Mouse (Mus musculus): ENCODE results near the gene Gm21981. TPM values are rescaled to one million over a fixed set of nuclear protein-coding genes. Genes with fewer than 3 reads are reported as not detected.

The Gm21981 gene
- 1 to 10 TPM; 2.9 to 4.5 TPM for total RNA-seq (2021)

GRCm38 (mm10) chr17:47694442-47694502 lies at the start of gene Gm21981:
Gene Gm21981 (minus strand): TSS chr17:47694455.
- no peak for DNase-seq (ENCODE audit: extremely low spot score in 1 of 2, low spot score in 1 of 2)

GRCm38 (mm10) chr17:47742991-47743734 lies 48.9 kb upstream of the Gm21981 start:
- DNase-seq (ENCODE audit: extremely low spot score in 1 of 2, low spot score in 1 of 2): no peak

DNA sequence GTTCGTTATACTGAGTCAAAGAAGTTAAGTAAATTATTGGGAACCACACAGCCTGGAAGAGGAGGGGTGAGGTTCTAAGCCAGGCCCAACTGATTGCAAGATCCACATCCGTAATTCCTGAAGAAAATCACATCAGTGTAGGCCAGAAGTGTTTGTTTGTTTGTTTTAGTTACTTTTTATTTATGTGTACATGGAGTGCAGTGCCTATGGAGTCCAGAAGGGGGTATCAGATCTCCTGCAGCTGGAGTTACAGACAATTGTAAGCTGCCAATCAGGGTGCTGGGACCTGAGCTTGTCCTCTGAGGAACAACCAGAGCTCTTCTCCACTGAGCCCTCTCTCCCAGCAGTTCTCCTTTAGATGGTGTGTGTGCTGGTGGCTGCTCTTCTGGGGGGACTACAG lies 45.9 kb upstream of the Gm21981 start:
- DNase-seq (ENCODE audit: extremely low spot score in 1 of 2, low spot score in 1 of 2): no peak

DNA sequence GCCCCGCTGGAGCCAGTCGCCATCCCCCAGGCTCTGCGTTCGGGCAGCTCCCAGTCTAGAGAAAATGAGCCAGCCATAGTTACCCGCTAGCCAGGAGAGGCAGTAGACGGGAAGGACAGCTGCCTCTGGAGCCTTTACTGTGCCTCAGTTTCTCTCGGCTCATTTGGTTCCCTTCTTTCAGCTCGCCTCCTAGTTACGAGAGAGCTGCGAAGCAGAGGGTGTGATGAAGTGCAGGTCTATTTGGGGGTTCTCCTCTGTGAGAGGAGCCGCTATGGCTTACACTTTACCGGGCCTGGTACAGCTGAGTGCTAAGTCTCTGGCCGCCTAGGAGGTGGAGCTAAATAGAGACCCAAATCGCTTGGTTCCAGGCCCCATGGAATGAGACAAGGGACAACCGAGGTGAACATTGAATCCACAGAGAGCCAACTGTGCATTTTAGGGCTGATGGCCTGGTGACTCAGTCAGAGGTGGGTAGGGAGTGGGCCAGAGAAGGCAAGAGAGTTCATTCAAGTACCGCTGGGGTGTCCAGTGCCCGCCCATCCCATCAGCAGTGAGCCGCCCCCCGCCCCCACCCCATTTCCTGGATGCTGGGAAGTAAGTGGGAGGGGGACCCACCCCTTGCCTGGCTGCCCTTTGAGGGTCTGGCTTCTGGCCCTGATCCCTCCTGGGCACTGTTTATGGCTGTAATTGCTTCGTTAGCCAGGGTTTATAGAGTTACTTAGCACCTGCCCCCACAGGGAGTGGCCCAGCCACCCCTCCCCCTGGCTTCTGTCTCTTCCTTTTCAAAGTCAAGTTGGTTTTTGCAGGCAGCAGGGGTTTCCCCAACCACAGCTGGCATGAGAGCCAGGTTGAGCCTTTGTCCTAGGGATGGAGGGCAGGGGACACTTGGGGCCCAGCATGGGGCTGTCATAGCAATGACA lies 44.9 kb upstream of the Gm21981 start:
- DNase-seq (ENCODE audit: extremely low spot score in 1 of 2, low spot score in 1 of 2): no peak

- no peak for DNase-seq (ENCODE audit: extremely low spot score in 1 of 2, low spot score in 1 of 2)
Measured at GRCm38 (mm10) chr17:47738066-47738878, 44.0 kb upstream of the Gm21981 start.

DNA sequence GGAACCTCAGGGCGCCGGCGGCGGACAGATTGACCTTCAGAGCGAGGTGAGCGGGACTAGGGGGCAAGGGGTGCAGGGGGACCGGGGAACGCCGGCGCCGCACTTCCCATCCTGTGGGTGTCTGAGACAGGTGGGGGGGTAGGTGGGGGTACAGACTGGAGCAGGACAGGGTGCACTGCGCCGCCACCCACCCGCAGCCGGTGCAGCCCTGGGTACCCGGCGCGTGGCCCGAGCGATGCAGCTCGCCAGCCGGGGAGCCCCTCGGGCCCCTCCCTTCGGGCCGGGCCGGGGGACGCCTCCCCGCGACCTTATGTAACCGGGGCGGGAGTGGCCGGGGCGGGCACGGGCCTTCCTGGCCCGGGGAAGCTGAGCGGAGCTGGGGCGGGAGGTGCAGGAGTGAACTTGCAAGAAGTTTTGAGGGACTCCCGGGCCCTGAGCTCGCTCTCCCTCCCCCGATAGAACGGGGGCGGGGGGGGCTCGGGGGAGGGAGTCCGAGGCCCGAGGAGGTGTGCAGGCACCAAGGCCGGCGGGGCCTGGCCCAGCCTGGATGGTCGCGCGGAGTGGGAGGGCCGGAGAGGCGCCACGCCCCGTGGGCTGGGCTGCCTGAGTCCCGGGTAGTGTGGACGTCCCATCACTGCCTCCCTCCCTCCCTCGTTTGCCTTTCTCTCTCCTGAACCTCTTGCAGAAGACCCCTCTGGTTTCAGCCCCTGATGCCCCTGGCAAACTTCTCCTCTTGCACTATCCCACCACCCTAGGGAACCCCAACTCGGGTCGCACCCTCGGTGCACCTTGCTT lies 43.2 kb upstream of the Gm21981 start:
- DNase-seq (ENCODE audit: extremely low spot score in 1 of 2, low spot score in 1 of 2): peak; percentile 54 to 55

GRCm38 (mm10) chr17:47736856-47737255 lies 42.6 kb upstream of the Gm21981 start, which contains the start of gene Tfeb:
Gene Tfeb (plus strand): TSS chr17:47737030.
- DNase-seq (ENCODE audit: extremely low spot score in 1 of 2, low spot score in 1 of 2): peak; percentile 99

DNA sequence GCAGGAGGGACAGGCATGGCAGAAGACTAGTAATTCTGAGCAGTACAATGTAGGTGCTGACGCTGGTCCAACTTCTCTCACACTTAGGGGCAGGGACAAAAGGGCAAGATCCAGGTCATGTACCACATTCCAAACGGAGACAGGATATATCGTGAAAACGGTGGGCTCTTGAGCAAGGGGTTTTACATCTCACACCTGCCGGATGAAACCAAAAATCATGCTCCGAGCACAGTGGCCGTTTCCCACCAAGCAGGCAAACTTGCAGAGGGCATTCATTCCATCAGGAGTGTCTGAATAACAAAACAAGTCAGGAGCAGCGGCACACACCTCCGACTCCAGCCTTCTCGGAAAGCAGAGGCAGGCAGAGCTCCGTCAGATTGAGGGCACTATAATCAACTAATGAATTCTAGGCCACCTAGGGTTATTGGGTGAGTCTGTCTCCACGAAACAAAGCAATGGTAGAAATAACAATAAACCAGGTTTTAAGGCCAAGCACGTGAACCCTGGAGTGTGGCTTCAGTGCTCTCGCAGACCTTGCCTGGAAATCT lies 41.4 kb upstream of the Gm21981 start:
- no peak for DNase-seq (ENCODE audit: extremely low spot score in 1 of 2, low spot score in 1 of 2)

DNA sequence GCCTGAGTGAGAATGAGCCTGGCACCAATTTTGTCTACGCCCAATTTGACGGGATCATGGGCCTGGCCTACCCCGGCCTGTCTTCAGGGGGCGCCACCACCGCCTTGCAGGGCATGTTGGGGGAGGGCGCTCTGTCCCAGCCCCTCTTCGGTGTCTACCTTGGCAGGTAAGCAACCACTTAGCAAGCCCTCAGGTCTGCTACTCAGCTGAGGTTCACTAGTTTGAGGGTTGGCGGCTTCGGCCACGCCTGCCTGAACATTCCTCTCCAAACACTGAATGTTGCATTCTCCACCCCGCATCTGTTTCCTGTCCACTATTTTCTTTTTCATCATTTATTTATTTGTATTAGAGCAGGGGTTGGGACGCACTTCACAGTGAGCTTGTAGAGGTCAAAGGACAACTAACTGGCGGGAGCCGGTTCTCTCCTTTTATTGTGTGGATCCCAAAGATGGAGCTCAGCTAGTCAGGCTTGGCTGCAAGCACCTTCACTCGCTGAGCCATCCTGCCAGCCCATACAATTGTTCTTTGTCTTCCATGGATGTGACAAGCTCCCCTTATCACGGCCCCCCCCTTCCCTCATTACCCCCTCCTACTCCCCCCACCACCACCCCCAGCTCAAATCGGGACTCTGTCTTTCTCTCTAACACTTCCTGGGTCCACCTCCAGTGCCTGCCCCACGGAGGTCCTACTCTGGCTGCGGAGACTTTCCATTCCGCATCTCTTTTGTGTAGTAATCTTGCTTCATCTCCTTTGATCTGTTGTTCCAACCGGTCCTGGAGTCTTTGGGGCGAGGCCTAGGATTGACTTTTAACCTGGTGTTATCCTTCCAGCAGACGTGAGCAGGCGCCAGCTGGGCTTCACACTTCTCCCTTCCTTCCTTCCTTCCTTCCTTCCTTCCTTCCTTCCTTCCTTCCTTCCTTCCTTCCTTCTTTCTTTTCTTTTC lies 36.6 kb upstream of the Gm21981 start:
- no peak for DNase-seq (ENCODE audit: extremely low spot score in 1 of 2, low spot score in 1 of 2)

- DNase-seq (ENCODE audit: extremely low spot score in 1 of 2, low spot score in 1 of 2): no peak
Measured at GRCm38 (mm10) chr17:47726566-47726965, 32.3 kb upstream of the Gm21981 start, which contains the start of gene Pgc. Gene Pgc (plus strand): TSS chr17:47726842.

GRCm38 (mm10) chr17:47721183-47721582 lies 26.9 kb upstream of the Gm21981 start:
- DNase-seq (ENCODE audit: extremely low spot score in 1 of 2, low spot score in 1 of 2): no peak

- no peak for DNase-seq (ENCODE audit: extremely low spot score in 1 of 2, low spot score in 1 of 2)
Measured at GRCm38 (mm10) chr17:47715037-47715436, 20.8 kb upstream of the Gm21981 start.

DNA sequence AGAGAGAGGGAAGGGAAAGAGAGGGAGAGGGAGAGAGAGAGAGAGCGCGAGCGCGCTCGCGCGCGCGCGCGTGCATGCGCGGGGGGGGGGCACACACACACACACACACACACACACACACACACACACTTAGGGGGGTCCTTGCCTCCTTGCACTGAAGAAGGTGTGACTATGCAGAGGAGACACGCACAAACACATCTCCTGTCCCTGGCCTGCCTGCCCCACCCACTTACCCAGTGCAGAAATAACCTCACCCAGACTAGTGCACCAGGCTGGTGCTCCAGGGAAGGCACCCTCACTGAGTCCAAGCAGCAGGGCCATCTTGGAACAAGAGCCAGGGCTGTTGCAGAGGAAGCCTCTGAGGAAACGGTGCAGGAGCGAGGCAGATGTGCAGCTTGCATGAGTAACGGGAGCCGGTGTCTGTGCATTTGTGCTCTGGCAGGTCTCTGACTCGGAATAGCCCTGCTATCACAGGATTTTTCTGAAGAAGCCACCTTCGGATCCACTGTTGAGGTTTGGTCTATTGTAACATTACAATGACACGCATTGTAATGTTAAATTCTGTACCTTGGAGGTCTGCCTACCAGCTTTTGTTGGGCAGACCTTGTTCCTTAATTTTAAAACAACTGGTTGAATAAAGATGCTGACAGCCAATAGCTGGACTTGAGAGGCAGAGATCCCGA lies 18.8 kb upstream of the Gm21981 start:
- no peak for DNase-seq (ENCODE audit: extremely low spot score in 1 of 2, low spot score in 1 of 2)

DNA sequence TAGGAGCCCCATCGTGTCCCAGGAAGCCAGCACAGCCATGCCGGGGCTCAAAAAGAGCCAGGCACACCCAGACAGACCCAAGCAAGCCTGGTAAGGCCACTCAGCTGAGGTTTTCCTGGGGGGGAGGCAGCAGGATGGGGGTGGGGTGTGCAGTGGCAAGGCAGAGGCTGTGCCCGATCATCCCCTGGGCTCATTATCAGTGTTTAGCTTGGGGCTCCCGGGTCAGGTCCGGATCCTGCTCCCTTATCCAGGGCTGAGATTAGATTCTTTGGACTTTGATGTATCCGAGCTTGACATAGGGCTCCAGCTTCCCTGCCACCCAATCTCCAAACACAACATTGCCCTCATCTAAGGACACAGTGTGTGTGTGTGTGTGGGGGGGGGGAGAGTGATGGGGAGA lies 17.6 kb upstream of the Gm21981 start:
- DNase-seq (ENCODE audit: extremely low spot score in 1 of 2, low spot score in 1 of 2): no peak

- no peak for DNase-seq (ENCODE audit: extremely low spot score in 1 of 2, low spot score in 1 of 2)
Measured at GRCm38 (mm10) chr17:47710036-47710435, 15.8 kb upstream of the Gm21981 start.

DNA sequence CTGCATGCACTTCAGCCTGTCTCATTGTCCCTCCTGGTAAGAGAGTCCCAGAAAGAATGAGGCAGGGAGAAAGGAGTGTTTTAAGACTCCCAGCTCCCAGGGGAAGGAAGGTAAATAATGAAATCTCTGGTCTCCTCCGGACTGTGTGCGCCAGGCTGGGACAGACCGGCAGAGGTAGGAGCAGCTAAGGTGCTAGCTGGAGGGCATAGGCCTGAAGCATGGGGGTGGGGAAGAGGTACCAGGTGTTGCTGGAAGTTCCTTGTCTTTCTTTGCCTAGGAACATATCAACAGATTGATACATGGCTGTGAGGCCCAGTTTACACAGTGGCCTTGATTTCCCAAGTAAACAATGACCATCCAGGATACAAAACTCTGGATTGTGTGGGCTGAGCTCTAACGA lies 14.7 kb upstream of the Gm21981 start:
- no peak for DNase-seq (ENCODE audit: extremely low spot score in 1 of 2, low spot score in 1 of 2)

- DNase-seq (ENCODE audit: extremely low spot score in 1 of 2, low spot score in 1 of 2): no peak
Measured at GRCm38 (mm10) chr17:47707961-47708360, 13.7 kb upstream of the Gm21981 start.

- no peak for DNase-seq (ENCODE audit: extremely low spot score in 1 of 2, low spot score in 1 of 2)
Measured at GRCm38 (mm10) chr17:47706196-47706595, 11.9 kb upstream of the Gm21981 start.
